Mouse (Mus musculus) adrenal gland, postnatal 4 days (tissue): ENCODE measurements at regions not wholly inside any gene's neighbourhood (a gene's known extent, or its start where the extent isn't known, plus 50 kb on each side); places are given as distances from the start of the nearest gene placed in this dataset.
"Not testable (repeated sequence)": the region's sequence is repeated elsewhere in the genome, so short reads cannot be mapped to it uniquely, and the experiment has no call there.

Experiments
- DNase-seq, 2 experiments: peaks; one replicate each; pipeline ENCODE4 v3.0.0; 2021 to 2022; ENCODE audit warnings: low spot score in 2 of 2, mixed read lengths in 2 of 2

GRCm38 (mm10) chr2:114454901-114455300, 199.9 kb downstream of the Dph6 start:
- DNase-seq: no peak

GRCm38 (mm10) chr2:114450185-114450584, 204.6 kb downstream of the Dph6 start:
- DNase-seq: no peak

GRCm38 (mm10) chr2:114443801-114444200, 211.0 kb downstream of the Dph6 start:
- peak in 1 of 2 experiments; percentile 7 for DNase-seq

GRCm38 (mm10) chr2:114440943-114441342, 213.8 kb downstream of the Dph6 start:
- no peak for DNase-seq

GRCm38 (mm10) chr2:114439668-114440067, 215.1 kb downstream of the Dph6 start:
- no peak for DNase-seq

- DNase-seq: no peak
These were observed 216.7 kb downstream of the Dph6 start for GRCm38 (mm10) chr2:114438048-114438447.

GRCm38 (mm10) chr2:114427426-114428157, 226.3 kb upstream of the Zfp770 start:
- DNase-seq: peak in 1 of 2 experiments; percentile 21

- no peak for DNase-seq
These were observed 218.1 kb upstream of the Zfp770 start for GRCm38 (mm10) chr2:114419346-114419745.

GRCm38 (mm10) chr2:114413013-114413412, 211.7 kb upstream of the Zfp770 start:
- no peak for DNase-seq

- no peak for DNase-seq
These were observed 210.9 kb upstream of the Zfp770 start for GRCm38 (mm10) chr2:114411940-114412715.

- DNase-seq: no peak
These were observed 209.4 kb upstream of the Zfp770 start for GRCm38 (mm10) chr2:114410717-114411116.

GRCm38 (mm10) chr2:114409542-114409941, 208.3 kb upstream of the Zfp770 start:
- DNase-seq: no peak

GRCm38 (mm10) chr2:114407408-114407807, 206.1 kb upstream of the Zfp770 start:
- DNase-seq: no peak

GRCm38 (mm10) chr2:114384566-114384965, 183.3 kb upstream of the Zfp770 start:
- no peak for DNase-seq

- DNase-seq: no peak
These were observed 177.7 kb upstream of the Zfp770 start for GRCm38 (mm10) chr2:114378844-114379533.

GRCm38 (mm10) chr2:114373476-114373875, 172.2 kb upstream of the Zfp770 start:
- DNase-seq: no peak

GRCm38 (mm10) chr2:114353876-114354275, 152.6 kb upstream of the Zfp770 start:
- DNase-seq: not testable (repeated sequence)

GRCm38 (mm10) chr2:114340578-114341293, 139.5 kb upstream of the Zfp770 start:
- DNase-seq: no peak

- no peak for DNase-seq
These were observed 100.5 kb upstream of the Zfp770 start for GRCm38 (mm10) chr2:114301746-114302145.

GRCm38 (mm10) chr2:114295110-114295509, 93.8 kb upstream of the Zfp770 start:
- DNase-seq: no peak

GRCm38 (mm10) chr2:114291387-114291786, 90.1 kb upstream of the Zfp770 start:
- no peak for DNase-seq
